Mouse (Mus musculus) heart, adult 9 months (tissue): Measurements from ENCODE around the gene Ostm1.

ENCODE experiments used
- DNase-seq, 2 experiments: peaks; one replicate each; pipeline ENCODE4 v3.0.0; 2022; ENCODE audit warnings: low spot score in 2 of 2

Gene Ostm1

GRCm38 (mm10) chr10:42583902-42584435 is 347 bp downstream of the Ostm1 start:
- DNase-seq = no peak

- DNase-seq = no peak
Observed at GRCm38 (mm10) chr10:42584436-42584983, 888 bp downstream of the Ostm1 start.

GRCm38 (mm10) chr10:42585156-42585555 is 1.5 kb downstream of the Ostm1 start:
- no peak for DNase-seq

- no peak for DNase-seq
Observed at GRCm38 (mm10) chr10:42585596-42586305, 2.1 kb downstream of the Ostm1 start.

- DNase-seq = no peak
Observed at GRCm38 (mm10) chr10:42587961-42588750, 4.5 kb downstream of the Ostm1 start.

- DNase-seq = no peak
Observed at GRCm38 (mm10) chr10:42589505-42589904, 5.9 kb downstream of the Ostm1 start.

GRCm38 (mm10) chr10:42590261-42591184 is 6.9 kb downstream of the Ostm1 start:
- DNase-seq = no peak

GRCm38 (mm10) chr10:42591185-42591992 is 7.8 kb downstream of the Ostm1 start:
- DNase-seq = no peak

GRCm38 (mm10) chr10:42591993-42592686 is 8.5 kb downstream of the Ostm1 start:
- DNase-seq = no peak

GRCm38 (mm10) chr10:42593201-42593600 is 9.6 kb downstream of the Ostm1 start:
- no peak for DNase-seq

- DNase-seq = no peak
Observed at GRCm38 (mm10) chr10:42598615-42599014, 15.0 kb downstream of the Ostm1 start.

- DNase-seq = no peak
Observed at GRCm38 (mm10) chr10:42601556-42601955, 17.9 kb downstream of the Ostm1 start.

GRCm38 (mm10) chr10:42604874-42605273 is 21.3 kb downstream of the Ostm1 start:
- DNase-seq = no peak

GRCm38 (mm10) chr10:42606757-42607156 is 23.1 kb downstream of the Ostm1 start:
- no peak for DNase-seq

GRCm38 (mm10) chr10:42613075-42613474 is 29.5 kb downstream of the Ostm1 start:
- DNase-seq = no peak

- no peak for DNase-seq
Observed at GRCm38 (mm10) chr10:42613639-42614381, 30.2 kb downstream of the Ostm1 start.

- DNase-seq = no peak
Observed at GRCm38 (mm10) chr10:42614766-42615165, 31.1 kb downstream of the Ostm1 start.

- no peak for DNase-seq
Observed at GRCm38 (mm10) chr10:42618291-42618690, 34.7 kb downstream of the Ostm1 start.

- DNase-seq = no peak
Observed at GRCm38 (mm10) chr10:42625907-42626306, 42.3 kb downstream of the Ostm1 start.
